Mouse (Mus musculus): ENCODE results near the gene Kif2c. TPM values are rescaled to one million over a fixed set of nuclear protein-coding genes. Genes with fewer than 3 reads are reported as not detected.

Gene Kif2c
- polyA plus RNA-seq (2012; rRNA removed): 9.3 and 10.0 TPM in 2 replicates

DNA sequence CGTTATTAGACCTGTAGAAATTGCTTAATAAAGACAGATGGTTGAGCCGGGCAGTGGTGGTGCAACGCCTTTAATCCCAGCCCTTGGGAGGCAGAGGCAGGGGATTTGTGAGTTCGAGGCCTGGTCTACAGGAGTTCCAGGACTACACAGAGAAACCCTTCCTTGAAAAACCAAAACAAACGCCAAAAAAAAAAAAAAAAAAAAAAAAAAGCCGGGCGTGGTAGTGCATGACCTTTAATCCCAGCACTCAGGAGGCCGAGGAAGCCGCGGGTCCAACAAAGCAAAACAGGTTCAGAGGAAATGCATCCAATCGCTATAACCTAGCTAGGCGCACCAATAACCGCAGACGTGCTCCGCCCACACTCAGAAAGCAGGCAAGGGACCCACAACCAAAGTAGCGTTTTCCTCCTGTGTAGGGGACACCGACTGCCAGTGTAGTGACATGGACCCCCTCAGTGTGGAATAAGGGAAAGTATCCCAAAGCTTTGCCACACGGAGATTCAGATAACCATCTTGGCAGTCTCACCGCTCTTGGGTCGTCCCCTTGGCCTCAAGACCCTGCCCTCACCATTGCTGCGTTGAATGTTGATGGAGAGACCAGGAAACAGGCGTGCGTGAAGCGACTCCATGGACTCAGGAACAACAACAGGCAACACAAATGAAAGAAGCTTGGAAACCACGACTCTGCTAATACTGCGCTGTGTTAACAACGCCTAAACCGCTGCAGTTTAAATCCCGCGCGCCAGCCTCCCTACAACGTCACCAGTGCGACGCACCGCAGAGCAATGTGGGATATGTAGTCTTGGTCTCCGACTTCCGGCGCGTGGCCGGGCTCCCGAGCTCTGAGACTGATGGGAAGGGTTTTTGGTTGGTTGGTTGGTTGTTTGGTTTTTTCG, at the start of gene Kif2c:
TSS of gene Kif2c (minus strand) at position 777 of the 896 bp plus-strand sequence.

DNA sequence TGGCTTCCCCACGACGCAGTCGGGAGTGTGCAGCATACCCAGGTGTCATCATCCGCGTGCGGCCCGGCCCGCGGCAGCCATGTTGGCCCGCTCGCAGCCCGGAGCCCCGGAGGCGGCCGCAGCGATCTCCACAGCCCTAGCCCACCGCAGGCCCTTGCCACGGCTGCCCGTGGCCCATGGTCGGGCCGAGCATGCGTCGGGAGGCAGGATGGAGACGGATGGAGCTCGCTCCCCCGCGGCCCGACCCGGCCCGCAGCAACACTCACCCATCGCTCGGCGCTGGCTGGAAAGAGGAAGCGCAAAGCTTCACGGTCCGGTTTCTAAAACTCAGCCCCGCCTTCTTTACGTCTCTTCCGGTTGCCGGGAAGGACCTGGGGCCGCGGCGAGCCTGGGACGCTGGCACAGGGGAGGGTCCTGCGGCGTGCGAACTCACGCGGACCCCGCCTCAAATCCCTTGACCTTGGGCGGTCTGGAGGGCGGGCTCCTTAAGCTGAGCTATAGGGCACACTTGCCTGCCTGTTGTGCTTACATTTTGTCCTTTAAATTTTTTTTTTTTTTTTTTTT, 26.6 kb downstream of the Kif2c start, which contains the start of gene Rps8:
TSS of gene Rps8 (minus strand) at position 452 of the 564 bp plus-strand sequence.

DNA sequence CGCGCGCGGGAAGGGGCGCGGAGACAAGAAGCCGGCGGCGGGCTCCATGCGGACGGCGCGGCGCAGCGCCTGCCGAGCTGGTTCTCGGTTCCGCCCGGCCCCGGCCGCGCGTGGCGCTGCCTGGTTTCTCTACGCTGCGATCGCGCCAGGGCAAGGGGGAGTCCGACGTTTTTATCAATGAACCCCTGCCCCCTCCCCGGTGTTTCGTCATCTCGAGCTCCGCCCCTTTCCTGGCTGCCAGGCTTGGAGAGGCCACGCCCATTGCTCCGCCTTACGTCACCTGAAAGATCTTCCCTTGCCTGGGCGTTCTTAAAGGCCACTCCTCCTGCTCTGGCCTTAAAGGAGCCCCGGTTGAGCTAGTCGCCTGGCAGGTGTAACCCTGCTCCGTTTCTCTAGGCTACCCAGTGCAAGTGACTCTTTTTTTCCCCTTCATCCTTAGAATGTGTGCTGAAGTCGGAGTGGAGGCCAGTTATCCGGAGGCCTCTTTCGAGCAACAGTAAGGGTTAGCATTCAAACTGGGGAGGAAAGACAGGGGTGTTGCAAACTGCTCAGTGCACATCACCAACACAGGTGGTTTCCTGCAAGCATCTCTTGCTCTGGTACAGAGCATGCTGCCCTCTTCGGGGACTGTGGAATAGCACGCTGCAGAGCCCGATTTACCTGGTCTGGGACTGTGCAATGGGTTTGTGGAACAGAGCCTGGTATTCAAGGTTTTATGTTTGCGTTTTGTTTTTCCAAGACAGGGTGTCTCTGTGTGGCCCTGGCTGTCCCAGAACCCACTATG, 48.4 kb downstream of the Kif2c start, which contains the start of gene Plk3:
TSS of gene Plk3 (minus strand) at position 147 of the 784 bp plus-strand sequence.

DNA sequence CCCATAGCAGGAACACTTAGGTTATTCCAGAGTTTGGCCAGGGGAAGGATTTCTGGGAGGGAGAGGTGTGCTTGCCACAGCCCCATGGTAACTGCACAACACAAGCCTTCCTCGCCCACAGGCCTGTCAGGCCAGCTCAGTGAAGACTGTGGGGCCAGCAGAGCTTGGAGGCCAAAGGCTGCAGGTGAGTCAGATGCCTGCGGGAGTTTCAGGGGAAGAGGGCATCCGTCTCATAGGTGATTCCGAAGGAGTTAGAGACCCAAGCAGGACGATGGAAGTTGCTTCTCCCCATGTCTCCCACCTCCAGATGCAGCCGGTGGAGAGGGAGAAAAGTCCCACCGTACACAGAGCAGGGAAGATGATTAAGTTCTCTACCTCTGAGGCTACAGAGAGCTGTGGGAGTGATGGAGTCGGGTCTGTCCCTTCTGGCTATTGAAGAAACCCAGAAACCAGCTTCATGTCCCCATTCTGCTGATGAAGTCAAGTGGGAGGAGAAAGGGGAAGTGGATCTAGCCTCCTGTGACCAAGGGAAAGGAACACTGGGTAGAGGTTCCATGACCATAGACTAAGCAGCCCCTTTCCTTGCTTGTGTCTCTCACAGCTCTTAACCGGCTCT, 55.7 kb downstream of the Kif2c start, which contains the start of gene Tctex1d4:
TSS of gene Tctex1d4 (plus strand) at position 120 of the 616 bp plus-strand sequence.

DNA sequence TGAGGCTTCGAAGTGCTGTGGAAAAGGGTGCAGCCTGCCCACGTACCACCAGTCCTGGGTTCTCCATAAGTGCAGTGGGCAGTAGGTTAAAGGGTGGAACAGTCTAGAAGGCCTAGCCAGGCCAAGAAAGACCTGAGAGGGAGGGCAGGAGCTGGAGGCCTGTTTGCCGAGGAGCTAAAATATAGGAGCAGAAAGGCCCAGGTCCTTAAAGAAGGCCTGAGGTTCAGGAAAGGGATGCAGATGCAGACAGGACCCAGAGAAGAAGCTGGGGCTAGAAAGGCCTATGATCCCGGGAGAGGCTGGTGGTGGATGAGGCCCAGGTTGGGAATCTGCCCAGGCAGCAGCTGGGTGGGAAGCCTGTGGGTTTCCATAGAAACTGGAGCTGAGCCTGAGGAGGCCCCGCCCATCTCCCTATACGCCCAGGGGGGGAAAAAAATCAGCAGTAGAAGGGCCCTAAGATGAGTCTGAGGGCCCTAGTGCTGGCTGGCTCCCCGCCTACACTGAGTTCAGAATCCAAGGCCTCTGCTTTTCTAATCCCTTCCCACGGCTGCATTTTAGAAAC, 57.0 kb downstream of the Kif2c start, which contains the start of gene Btbd19:
TSS of gene Btbd19 (minus strand) at position 378 of the 562 bp plus-strand sequence.

Other genes with a start within 250 kb of the Kif2c start
- gene Urod, start 188.2 kb downstream of the Kif2c start, polyA plus RNA-seq (2012; rRNA removed): 200 and 202 TPM in 2 replicates
- 8.1 and 8.6 TPM in 2 replicates for gene Hectd3, start 187.3 kb downstream of the Kif2c start, polyA plus RNA-seq (2012; rRNA removed)
- gene Eif2b3, start 163.2 kb downstream of the Kif2c start, polyA plus RNA-seq (2012; rRNA removed): 10.5 and 10.8 TPM in 2 replicates
- gene Ptch2, start 86.6 kb downstream of the Kif2c start, polyA plus RNA-seq (2012; rRNA removed): 0.77 and 1.1 TPM in 2 replicates
- 2.0 and 2.2 TPM in 2 replicates for gene Btbd19, start 56.9 kb downstream of the Kif2c start, polyA plus RNA-seq (2012; rRNA removed)
- gene Tctex1d4, start 55.8 kb downstream of the Kif2c start, polyA plus RNA-seq (2012; rRNA removed): 0.18 and 0.20 TPM in 2 replicates
- gene Plk3, start 48.7 kb downstream of the Kif2c start, polyA plus RNA-seq (2012; rRNA removed): 5.9 and 6.5 TPM in 2 replicates
- gene Rps8, start 26.4 kb downstream of the Kif2c start, polyA plus RNA-seq (2012; rRNA removed): 754 and 875 TPM in 2 replicates
- gene Tmem53, start 69.3 kb upstream of the Kif2c start, polyA plus RNA-seq (2012; rRNA removed): 14.0 and 18.4 TPM in 2 replicates
- 0.05 TPM in 2 replicates for gene Armh1, start 69.5 kb upstream of the Kif2c start, polyA plus RNA-seq (2012; rRNA removed)

All from liver, embryonic 18 days (tissue).